Comparison of ENCODE assay signal across 24 mouse cellular contexts in the genomic region with DNA sequence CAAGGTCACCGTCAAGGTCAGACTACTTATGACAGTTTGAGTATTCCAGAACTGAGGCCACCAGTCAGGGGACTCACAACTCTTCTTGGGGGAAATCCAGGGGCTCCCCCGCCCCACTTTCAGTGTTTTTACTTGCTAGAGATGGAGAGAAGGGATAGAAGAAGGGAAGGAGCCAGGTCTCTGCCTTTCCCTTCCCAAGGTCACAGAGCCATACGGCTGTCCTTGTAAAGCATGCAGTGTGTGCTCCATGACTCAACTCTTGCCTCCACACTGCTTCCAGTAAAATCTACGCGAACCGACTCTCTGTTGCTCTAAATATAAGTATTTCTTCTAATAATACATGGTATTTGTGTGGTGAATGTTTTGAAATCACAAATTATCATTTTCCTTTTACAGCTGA.
"Had no signal": no experiment of that assay in that cellular context is flagged by ENCODE, and none has a peak within 500 bp of the region (broad histone marks: within the 10 kb centered on the region; RNA-seq: fewer than 3 reads in every experiment).

No protein-coding gene starts in this region.

- H3K4me2 ChIP-seq: heart, embryonic 12.5 days; hindbrain, embryonic 13.5 days; hindbrain, embryonic 15.5 days; kidney, embryonic 15.5 days; limb, embryonic 13.5 days; limb, embryonic 15.5 days; liver, embryonic 12.5 days had no signal

- H3K9ac ChIP-seq: heart, embryonic 12.5 days; hindbrain, embryonic 13.5 days; hindbrain, embryonic 15.5 days; kidney, embryonic 15.5 days; limb, embryonic 13.5 days; limb, embryonic 15.5 days; liver, embryonic 12.5 days; liver, embryonic 14.5 days had no signal

- DNase-seq: gastrocnemius, postnatal 14 days; gastrocnemius, postnatal 36 days; heart, adult 18-20 months; heart, postnatal 14 days; heart, postnatal 36 days; kidney, adult 11 months; kidney, adult 2 months; kidney, adult 9 months; kidney, postnatal 14 days; kidney, postnatal 36 days; layer of hippocampus, adult 9-11 months; layer of hippocampus, postnatal 36 days; left cerebral cortex, postnatal 4 days had no signal

- H3K27ac ChIP-seq: hindbrain, embryonic 13.5 days; hindbrain, embryonic 15.5 days; hindbrain, postnatal 0 days; kidney, embryonic 15.5 days; kidney, postnatal 0 days; limb, embryonic 13.5 days; limb, embryonic 15.5 days; liver, embryonic 12.5 days; liver, embryonic 14.5 days had no signal

- H3K9me3 ChIP-seq: heart, embryonic 12.5 days; hindbrain, embryonic 13.5 days; hindbrain, embryonic 15.5 days; kidney, embryonic 15.5 days; limb, embryonic 13.5 days; limb, embryonic 15.5 days; liver, embryonic 12.5 days had no signal

- ATAC-seq: hindbrain, postnatal 0 days; intestine, embryonic 16.5 days; liver, embryonic 12.5 days had no signal

- H3K36me3 ChIP-seq: heart, embryonic 12.5 days; hindbrain, embryonic 13.5 days; hindbrain, embryonic 15.5 days; kidney, embryonic 15.5 days; limb, embryonic 13.5 days; limb, embryonic 15.5 days; liver, embryonic 12.5 days had no signal

- H3K4me1 ChIP-seq: hindbrain, embryonic 13.5 days; hindbrain, embryonic 15.5 days; limb, embryonic 15.5 days; liver, embryonic 12.5 days had no signal

- H3K27me3 ChIP-seq: heart, embryonic 12.5 days; hindbrain, embryonic 13.5 days; hindbrain, embryonic 15.5 days; kidney, embryonic 15.5 days; limb, embryonic 15.5 days; liver, embryonic 12.5 days had no signal

- H3K4me3 ChIP-seq: heart, embryonic 12.5 days; hindbrain, embryonic 13.5 days; hindbrain, embryonic 15.5 days; kidney, embryonic 15.5 days; limb, embryonic 13.5 days; limb, embryonic 15.5 days; liver, embryonic 12.5 days had no signal
